Mouse (Mus musculus): ENCODE results near the gene Scarb2.
A peak's percentile ranks its signal among the peaks of the same experiment; 100 is the strongest.

The Scarb2 gene

DNA sequence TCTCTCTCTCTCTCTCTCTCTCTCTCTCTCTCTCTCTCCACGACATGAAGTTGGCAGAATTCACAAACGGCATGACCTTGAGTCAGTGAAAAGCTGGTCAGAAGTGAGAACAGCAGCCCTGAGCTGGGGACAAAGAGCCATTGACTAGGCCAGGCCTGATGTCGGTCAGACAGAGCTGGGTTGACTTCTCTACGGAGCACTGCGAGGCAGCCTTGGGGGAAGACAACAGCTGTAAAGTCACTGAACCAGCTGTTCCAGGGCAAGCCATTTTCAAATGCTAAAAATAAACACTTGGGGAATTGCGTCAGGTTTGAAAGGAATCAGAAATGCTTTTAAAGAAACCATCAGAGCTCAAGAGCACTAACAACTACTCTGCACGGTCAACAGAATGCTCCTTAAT, 13.2 kb downstream of the Scarb2 start:
- no peak for DNase-seq (ENCODE audit: low spot score in 2 of 2)

DNA sequence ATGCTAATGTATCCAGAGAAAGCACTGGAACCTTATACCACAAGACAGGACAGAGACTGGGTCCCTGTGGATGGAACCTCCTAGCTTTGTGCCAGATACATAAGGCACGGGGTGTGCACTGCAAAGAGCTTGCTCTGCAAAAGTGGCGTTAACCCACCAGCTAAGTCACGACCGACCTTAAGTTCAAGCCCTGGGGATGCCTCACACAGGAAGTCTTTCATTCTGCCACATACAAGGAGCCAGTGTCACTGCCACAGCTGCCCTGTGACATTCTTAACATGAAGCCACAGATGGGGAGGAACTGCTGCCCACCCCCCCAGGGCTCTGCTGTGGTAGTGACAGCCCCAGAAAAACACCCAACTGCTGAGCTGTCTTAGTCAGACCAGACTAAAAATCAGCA, 15.9 kb downstream of the Scarb2 start:
- no peak for DNase-seq (ENCODE audit: low spot score in 2 of 2)

DNA sequence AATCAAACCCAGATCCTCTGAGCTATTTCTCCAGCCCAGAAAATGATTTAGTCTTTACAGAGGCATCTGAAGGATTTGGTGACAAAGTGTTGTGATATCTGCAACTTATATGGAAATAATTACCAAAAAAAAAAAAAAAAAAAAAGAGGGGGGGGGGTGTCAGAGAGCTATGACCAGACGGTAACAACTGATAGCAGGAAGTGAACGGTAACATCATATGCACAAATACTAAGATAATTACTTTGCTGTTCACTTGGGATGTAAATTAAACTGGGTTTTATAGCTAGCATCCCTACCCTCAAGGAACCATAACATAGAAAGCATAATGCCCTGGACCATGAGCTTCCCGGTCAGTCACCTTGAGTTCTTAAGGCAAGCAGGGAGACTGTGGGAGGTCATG, 16.3 kb downstream of the Scarb2 start:
- DNase-seq (ENCODE audit: low spot score in 2 of 2) = no peak

DNA sequence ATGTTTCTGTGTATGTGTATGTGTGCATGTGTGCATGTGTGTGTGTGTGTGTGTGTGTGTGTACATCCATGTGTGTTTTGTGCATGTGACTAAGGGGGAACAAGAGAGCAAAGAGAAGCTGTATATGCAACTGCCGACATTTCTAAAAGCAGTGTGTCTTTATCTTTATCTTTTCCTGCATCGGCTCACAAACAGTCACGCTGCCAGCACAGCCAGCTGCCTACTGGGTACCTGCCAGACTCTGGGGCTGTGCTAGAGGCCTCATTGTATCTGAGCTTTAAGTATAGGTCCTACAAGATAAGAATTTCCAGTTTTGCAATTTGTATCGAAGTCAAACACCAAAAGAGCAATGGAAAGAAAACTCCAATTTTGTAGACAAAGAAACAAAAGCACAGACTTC, 17.1 kb downstream of the Scarb2 start:
- peak; percentile 39 to 67 for DNase-seq (ENCODE audit: low spot score in 2 of 2)

DNA sequence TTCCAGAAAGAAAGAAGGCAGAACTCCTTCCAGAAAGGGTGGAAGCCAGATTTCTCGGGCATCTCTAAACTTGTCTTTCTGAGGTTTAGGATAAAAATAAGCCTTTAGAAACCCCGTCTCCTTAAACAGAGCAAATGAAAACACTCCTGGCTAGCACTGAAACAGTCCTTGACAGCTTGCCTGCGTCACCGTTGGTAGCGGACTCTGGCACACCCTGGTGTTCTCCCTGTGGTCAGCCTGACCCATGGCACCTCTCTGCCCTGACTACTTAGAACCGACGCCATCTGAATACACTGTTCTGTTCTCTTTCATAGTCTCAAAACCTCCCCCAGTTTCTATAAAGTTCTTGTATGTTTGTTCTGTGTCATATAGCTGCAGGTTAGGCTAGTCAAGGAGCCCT, 17.7 kb downstream of the Scarb2 start:
- peak in 1 of 2 experiments; percentile 45 for DNase-seq (ENCODE audit: low spot score in 2 of 2)

DNA sequence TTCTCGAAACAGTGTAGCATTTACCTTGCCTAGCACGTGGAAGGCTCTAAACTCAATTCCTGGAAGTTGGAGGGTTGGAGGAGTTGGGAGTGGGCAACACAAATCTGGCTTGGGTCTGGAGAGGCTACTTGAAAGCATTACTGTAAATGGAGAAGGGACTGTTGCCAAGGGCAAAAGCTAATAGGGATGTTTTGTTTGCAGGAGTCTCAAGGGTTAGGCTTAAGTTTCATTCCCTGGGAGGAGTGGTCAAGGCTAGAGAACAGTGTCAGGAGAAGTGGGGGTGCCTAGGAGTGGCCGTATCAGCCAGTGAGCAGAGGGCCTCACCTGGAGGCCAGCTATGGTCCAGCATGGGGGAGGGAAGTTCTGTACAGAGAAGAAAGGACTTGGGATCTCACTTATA, 18.2 kb downstream of the Scarb2 start:
- no peak for DNase-seq (ENCODE audit: low spot score in 2 of 2)

DNA sequence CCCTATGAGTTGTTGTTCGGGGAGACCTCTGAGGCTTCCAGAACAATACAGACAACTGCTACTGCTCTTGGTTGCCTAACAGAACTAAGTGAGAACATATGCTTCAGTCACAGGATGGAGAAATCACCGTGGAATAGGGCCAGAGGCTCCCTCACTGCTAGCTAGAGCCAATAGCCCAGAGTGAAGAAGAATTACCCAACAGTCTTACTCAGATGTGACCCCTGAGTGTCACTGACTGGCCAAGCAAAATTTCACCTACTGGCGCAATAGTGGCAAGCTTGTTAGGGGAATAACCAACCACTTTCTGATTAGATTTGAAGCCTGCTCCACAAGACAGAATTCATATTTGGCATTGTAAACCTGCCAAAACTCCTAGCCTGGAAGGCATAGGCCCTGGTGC, 19.9 kb downstream of the Scarb2 start:
- no peak for DNase-seq (ENCODE audit: low spot score in 2 of 2)

DNA sequence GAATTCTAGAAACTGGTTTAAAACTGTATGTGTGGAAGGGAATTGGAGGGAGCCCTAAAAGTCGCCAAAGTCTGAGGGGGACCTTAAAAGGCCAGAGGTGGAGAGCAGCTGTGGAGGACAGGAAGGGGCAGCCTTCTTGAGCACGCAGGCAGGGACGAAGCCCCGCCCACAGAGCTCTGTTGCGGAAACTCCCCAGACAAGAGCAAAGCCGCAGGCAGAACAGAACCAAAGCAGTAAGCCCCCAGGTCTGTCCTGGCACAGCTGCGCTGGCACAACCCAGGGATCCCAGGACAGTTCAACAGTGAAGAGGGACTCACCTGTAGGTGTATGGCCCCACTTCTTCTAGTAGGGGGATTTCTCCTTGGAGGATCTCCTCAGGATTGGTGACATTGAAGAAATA, 21.8 kb downstream of the Scarb2 start:
- DNase-seq (ENCODE audit: low spot score in 2 of 2) = no peak

DNA sequence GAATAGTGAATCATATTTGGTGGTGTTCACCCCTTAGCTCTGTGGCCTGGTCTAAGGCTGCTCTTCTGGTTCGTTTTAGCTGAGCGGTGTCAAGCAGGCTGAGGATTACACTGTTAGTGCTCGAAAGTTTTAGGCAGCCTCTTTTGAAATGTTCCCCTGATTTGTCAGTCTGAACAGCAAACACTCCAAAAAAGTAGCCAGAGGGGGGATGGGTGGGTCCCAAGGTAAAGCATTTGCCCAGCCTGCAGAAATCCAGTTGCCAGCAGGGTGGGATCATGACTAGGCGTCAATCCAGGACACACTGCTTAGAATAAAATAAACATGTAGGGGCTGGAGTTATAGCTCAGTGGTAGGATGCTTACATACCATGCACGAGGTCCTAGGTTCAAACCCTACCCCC, 33.8 kb downstream of the Scarb2 start:
- no peak for DNase-seq (ENCODE audit: low spot score in 2 of 2)

DNA sequence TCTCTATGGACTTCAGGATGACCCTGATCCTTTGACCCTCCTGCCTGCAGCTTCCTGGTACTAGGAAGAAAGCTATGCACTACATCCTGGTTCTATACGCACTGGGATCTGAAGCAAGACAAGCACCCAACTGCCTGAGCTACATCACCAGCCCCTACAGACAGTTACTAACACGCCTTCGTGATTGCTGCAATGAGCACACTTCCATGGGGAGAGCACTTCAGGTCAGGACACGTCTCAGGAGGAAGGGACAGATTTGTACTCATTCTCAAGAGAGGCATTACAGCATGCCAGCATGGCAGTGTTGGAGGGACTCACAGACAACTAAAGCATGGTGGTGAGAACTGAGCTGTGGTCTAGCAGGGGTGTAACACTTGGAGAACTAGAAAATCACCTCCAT, 35.1 kb downstream of the Scarb2 start:
- DNase-seq (ENCODE audit: low spot score in 2 of 2) = no peak

DNA sequence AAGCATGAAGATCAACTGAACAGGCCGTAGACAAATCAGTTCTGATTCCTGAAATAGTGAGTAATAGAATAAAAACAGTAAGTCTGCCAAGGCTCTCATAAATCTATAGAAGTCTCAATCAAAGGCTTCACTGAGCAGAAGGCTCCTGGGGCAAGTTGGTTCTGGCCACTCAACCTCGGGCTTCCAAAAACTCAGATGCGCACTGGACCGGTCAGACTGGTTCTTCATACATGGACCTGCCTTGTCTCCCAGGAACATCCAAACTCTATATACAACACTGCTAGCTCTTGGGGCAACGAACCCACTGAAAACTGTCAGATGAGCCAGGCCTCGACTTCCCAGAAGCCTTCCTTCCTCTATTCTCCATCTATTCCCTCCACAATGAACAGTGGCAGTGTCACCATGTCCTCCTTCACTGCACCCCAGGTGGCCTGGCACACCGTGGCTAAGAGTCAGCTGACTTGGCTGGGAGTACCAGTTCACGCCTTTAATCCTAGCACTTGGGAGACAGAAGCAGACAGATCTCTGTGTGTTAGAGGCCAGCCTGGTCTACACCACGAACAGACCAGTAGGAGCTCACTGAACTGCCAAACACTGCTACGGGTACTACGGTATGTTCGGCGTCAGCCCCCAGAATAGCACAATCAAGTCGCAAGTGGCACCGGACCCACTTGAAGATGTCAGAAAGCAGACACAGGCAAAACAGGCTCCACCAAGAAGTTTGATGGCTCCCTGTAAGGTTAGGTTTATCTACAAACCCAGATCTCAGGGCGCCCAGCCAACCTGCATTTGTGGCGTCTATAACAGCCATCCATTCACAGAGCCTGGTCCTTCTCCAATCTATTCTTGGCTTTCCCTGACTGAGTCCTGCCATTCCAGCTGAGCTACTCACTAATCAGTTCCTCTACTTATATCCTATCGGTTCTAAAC, 37.2 kb downstream of the Scarb2 start:
- no peak for DNase-seq (ENCODE audit: low spot score in 2 of 2)

DNA sequence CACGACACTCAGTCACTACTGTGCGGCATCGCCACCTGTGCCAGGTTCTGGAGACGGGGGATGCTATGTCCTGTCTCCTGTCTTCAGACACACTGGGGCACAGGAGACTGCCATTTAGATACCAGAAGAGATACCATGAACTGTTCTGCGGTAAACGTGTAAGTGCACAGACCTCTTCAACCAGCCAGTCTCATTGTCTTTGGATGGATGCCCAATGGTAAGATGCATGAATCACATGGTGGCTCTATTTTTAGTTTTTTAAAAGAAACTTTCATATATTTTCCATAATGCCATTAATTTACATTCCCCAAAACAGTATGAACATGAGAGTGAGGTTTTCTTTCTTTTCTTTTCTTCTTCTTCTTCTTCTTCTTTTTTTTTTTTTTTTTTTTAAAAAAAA, 38.4 kb downstream of the Scarb2 start:
- no peak for DNase-seq (ENCODE audit: low spot score in 2 of 2)

DNA sequence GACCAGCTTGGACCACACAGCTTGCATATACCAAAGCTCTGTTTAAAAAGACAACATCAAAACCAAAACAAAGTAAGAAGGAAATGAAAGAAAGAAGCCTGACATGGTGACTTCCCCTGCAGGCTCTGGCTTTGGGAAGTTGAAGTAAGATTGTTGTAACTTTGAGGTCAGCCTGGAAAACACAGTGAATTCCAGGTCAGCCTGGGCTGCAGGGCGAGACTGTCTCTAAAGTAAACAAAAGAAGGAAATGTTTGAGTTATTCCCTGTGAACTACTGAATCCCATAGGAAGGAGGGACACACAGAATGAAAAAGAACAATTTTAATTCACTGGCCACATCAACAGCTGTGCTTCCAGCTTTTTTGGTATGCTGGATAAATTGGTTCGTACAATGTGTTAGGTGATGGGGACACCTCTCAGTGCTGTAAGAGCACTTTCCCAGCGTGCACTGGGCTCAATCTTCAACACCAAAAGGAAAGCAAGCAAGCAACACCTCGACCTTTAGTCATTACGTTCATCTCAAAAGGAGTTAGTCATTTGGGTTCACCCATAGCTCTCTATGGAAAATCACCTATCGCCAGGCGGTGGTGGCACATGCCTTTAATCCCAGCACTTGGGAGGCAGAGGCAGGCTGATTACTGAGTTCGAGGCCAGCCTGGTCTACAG, 39.4 kb downstream of the Scarb2 start:
- no peak for DNase-seq (ENCODE audit: low spot score in 2 of 2)

DNA sequence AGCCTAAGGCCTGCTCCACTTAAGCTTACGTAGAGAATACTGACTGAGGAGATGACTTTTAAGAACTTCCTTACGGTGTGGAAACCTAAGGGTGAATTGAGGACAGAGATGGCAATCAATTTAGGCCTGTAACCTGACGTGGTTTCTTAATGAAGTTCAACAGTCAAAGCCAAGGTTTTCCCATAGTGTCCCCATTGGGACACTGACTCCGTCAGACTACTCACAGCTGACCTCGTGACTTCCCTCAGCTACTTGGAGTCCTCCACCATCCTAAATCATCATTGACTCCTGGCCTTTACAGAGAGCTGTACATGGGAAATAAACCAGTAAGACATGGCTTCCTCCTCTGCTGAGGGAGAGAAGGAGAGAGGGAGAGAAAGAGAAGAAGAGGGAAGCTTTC, 41.1 kb downstream of the Scarb2 start:
- DNase-seq (ENCODE audit: low spot score in 2 of 2) = no peak

DNA sequence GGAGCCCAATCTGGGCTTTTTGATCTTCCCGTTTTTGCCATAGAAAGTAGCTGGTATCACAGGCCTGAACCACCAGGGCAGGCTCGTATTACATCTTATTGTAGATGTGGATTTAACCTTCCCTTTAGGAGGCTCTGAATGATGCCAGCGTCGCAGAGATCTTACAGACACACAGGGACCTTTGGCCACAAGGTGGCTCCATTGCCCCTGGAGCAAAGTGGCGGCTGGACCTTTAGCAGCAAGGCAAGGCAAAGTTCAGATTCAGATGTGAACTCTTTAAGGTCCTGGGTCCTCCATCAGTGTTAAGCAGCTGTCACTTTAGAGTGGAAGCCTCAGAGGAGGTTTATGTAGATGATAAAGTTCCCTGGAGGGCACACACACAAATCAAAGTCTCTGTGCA, 45.3 kb downstream of the Scarb2 start:
- DNase-seq (ENCODE audit: low spot score in 2 of 2) = peak; percentile 39 to 56

DNA sequence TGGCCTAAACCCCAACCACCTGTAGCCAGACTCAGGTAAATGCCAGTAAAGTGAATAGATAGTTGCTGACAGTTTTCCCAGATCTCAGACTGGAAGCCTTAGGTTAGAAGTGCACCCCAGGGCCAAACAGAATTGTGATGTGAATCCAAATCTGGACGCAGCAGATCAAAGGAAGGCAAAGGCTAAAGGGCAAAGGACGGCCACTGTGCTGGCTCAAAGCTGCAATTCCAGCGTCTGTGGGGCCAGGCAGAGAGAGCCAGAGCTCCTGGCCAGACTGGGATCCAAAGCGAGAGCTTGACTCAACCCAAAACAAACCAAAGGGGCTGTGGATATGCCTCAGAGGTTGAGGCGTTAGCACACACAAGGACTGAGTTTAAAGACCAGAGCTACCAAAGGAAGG, 47.9 kb downstream of the Scarb2 start:
- no peak for DNase-seq (ENCODE audit: low spot score in 2 of 2)

DNA sequence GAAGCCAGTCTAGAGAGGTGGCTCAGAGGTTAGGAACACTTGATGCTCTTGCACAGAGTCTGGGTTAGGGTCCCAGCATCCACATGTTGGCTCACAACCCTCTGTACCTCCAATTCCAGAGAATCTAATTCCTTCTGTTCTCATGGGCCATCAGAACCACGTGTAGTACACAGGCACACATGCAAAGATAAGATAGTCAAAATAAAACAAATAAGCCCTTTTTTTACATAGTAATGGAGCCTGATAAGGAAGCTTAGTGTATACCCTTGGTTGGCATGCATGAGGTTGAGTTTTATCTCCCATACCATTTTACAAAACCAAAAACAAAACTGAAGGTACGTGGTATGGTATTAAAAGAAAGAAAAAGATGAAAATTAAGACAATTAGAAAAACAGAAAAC, 49.2 kb downstream of the Scarb2 start:
- DNase-seq (ENCODE audit: low spot score in 2 of 2) = no peak

DNA sequence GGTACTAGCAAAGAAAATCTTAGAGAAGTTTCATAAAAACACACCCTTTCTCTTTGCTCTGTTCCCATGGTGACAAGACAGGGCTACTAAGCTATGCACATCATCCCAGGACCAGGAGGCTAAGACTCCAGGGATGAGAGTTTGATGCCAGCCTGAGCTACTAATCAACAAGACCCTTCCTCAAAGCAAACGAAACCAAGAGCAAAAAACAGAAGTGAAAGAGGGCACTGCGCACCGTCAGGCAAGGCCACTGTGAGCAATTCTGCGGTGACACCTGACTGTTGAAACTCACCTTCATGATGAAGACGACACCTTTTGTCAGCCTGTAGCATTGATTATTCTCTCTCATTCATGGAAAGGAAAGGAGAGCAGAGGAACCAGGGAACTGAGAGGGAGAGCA, 53.8 kb downstream of the Scarb2 start:
- no peak for DNase-seq (ENCODE audit: low spot score in 2 of 2)

DNA sequence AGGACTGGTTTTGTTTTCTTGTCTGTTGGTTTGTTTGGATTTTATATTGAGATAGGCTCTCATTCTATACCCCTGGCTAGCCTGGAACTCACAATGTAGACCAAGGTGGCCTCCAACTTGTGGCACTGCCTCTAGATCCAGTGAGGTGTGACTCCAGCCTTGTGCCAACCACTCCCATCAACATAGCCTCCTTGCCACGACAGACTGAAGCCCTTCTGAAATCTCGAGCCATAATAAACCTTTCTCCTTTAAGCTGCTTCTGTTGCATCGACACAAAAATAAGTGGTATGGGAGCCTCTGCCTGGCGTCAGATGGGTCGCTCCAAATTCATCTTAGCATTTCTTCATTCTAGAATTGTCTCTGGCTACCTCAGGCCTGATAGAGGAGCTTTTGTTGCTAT, 59.9 kb downstream of the Scarb2 start:
- DNase-seq (ENCODE audit: low spot score in 2 of 2) = no peak

DNA sequence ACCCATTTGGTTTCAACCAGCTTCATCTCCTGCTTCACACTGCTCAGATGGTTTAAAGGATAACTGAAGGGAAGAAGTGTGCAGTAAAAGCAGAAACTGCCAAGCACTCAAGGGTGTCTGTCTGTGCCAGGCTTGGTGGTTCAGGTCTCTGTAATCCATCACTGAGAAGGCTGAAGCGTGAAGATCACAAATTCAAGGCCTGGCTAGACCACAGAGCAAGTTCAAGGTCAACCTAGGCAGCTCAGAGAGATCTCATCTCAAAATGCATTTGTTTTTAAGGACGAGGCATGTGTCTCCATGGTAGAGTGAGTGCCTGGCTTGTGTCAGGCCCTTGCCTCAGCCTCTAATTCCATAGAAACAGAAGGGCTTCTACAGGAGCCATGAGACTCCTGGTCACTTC, 61.6 kb downstream of the Scarb2 start:
- no peak for DNase-seq (ENCODE audit: low spot score in 2 of 2)

DNA sequence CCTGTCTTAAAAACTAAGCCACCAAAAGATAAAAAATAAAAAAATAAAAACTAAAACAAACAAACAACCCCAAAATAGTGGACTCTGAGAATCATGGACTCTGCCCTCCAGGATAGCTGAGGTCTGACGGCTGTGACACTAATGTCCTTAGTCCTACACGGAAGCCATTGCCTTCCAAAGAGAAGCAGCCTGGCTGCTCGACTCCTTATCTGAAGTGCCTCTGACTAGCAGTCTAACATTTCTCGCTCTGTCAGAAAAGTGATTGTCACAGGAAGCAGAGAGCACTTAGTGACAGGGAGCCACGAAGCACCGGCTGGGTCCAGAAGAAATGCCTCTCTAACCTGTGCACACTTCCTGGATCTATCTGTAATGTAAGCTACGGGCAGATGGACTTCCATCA, 63.7 kb downstream of the Scarb2 start:
- no peak for DNase-seq (ENCODE audit: low spot score in 2 of 2)

DNA sequence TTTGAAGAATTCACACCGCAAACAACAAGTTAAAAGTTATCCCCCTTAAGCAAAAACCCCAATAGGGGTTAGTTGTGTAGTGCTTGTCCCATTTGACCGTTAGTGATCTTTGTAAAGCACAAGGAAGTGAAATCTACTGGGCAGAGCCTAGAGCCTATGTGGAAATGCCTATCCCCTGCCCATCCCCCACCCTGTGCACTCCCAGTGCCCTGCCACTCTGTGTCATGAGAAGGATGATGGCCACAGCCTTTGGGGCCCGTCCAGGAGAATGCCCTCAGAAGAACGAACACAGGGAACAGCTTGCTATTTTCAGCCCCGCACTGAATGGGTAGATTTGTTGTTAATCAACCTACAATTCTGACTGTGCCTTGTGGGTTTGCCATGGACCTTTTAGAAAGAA, 65.1 kb downstream of the Scarb2 start:
- no peak for DNase-seq (ENCODE audit: low spot score in 2 of 2)

DNA sequence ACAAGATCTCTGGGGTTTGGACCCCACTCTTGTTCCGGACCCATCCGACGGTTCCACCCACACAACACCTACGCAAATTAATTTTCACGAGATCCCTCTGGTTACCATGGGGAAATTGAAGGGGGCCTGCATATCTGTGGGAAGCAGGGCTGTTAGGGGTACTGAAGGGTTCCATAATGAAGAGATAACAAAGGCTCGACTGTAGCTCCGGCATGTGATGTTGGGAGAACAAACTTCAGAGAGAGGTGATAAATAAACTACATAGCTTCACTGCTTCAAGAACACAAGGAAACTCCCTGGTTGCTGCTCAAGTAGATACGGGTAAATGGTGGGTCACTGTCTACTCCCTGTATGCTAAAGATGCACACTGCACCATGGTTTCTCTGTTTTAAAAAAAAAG, 68.1 kb downstream of the Scarb2 start:
- no peak for DNase-seq (ENCODE audit: low spot score in 2 of 2)

Data from frontal cortex, postnatal 36 days (tissue).